Mouse (Mus musculus): Measurements from ENCODE around the gene Srek1. TPM values are rescaled to one million over a fixed set of nuclear protein-coding genes. Genes with fewer than 3 reads are reported as not detected.
A peak's percentile ranks its signal among the peaks of the same experiment; 100 is the strongest.

Srek1 gene
- 91.9 and 116 TPM in 2 replicates for polyA plus RNA-seq (2014; fragmentation: Nextera tagmentation; extraction: Ambion mirVana)

GRCm38 (mm10) chr13:103774119-103774757 lies at the start of gene Srek1:
Gene Srek1 (minus strand): TSS chr13:103774608.
- Histone ChIP-seq H3K4me3 (ENCODE audit: low read depth, low read length) (peak within 1 kb of the TSS; percentile 69), H3K9ac (ENCODE audit: low read length) (peak within 1 kb of the TSS; percentile 89), H3K4me1 (ENCODE audit: control insufficient read depth, insufficient read depth, low read length) (peaks cover 11% of the 10 kb centered on the region), H3K4me2 (peak within 1 kb of the TSS; percentile 63), H3K36me3 (ENCODE audit: control insufficient read depth, insufficient read depth, low read length) (no peaks in the 10 kb centered on the region), H3K9me3 (ENCODE audit: control insufficient read depth, low read length) (no peaks in the 10 kb centered on the region), H3K27ac (ENCODE audit: low read depth, low read length) (peak within 1 kb of the TSS; percentile 95), H3K27me3 (ENCODE audit: control insufficient read depth, insufficient read depth, low read length) (no peaks in the 10 kb centered on the region)
- DNase-seq (ENCODE audit: low spot score, missing footprints) (peak; percentile 100), ATAC-seq (ENCODE audit: low FRiP score) (peak; percentile 96)
- under 1% methylated on average over 81 of the region's 81 CpGs for WGBS

DNA sequence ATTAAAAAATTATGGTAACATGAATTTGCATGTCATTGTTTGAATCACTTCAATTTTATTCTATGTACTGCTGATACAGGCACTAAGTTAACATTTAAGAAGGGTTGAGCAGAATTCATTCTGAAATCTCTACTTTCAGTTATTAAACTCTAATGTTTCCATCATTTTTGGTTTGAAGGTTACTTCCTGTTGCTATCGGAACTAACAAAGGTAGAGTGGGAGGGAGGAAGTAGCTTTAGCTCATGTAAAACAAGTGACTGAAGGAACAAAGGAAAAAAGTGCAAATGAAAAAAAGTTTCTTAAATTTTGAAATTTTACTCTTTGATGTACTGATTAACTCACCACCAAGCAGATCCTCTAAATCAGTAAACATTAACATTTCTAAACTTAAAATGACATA lies 47.9 kb upstream of the Srek1 start:
- Histone ChIP-seq H3K27me3 (ENCODE audit: control insufficient read depth, insufficient read depth, low read length) (no peaks in the 10 kb centered on the region), H3K36me3 (ENCODE audit: control insufficient read depth, insufficient read depth, low read length) (no peaks in the 10 kb centered on the region), H3K9me3 (ENCODE audit: control insufficient read depth, low read length) (no peaks in the 10 kb centered on the region), H3K27ac (ENCODE audit: low read depth, low read length) (no peak overlapping the region), H3K4me1 (ENCODE audit: control insufficient read depth, insufficient read depth, low read length) (no peaks in the 10 kb centered on the region), H3K9ac (ENCODE audit: low read length) (no peak overlapping the region), H3K4me3 (ENCODE audit: low read depth, low read length) (no peak overlapping the region), H3K4me2 (no peak overlapping the region)
- no peak for DNase-seq (ENCODE audit: low spot score, missing footprints)
- 97% methylated on average over 1 of the region's 1 CpGs for WGBS
- ATAC-seq (ENCODE audit: low FRiP score): no peak

GRCm38 (mm10) chr13:103819377-103819776 lies 45.0 kb upstream of the Srek1 start:
- no peaks in the 10 kb centered on the region for H3K27me3 ChIP-seq (ENCODE audit: control insufficient read depth, insufficient read depth, low read length)
- no peaks in the 10 kb centered on the region for H3K36me3 ChIP-seq (ENCODE audit: control insufficient read depth, insufficient read depth, low read length)
- no peak overlapping the region for H3K4me3 ChIP-seq (ENCODE audit: low read depth, low read length)
- no peaks in the 10 kb centered on the region for H3K9me3 ChIP-seq (ENCODE audit: control insufficient read depth, low read length)
- DNase-seq (ENCODE audit: low spot score, missing footprints) (no peak), ATAC-seq (ENCODE audit: low FRiP score) (no peak)
- no peak overlapping the region for H3K27ac ChIP-seq (ENCODE audit: low read depth, low read length)
- H3K9ac ChIP-seq (ENCODE audit: low read length): no peak overlapping the region
- WGBS: 80% methylated on average over 5 of the region's 5 CpGs
- H3K4me1 ChIP-seq (ENCODE audit: control insufficient read depth, insufficient read depth, low read length): no peaks in the 10 kb centered on the region
- H3K4me2 ChIP-seq: no peak overlapping the region

GRCm38 (mm10) chr13:103817935-103818334 lies 43.5 kb upstream of the Srek1 start:
- Histone ChIP-seq H3K9me3 (ENCODE audit: control insufficient read depth, low read length) (no peaks in the 10 kb centered on the region), H3K36me3 (ENCODE audit: control insufficient read depth, insufficient read depth, low read length) (no peaks in the 10 kb centered on the region)
- 94% methylated on average over 3 of the region's 3 CpGs for WGBS

DNA sequence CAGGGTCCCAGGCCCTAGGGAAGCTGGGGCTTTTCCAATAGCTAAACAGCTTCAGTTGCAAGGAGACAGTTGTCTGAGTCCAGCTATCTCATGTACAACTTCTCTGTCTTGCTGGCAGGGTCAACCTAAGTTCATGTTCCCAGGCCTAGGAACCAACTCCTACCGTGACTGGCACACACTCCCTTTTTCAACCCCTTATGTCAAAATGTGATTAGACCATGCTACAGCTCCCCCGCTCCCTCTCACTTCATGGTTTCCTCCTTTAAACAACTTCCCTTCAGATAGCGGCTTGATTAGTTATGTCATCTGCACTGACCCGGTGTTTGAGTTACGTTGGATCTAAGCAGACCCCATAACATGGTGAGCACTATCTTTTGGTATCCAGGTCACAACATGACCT lies 33.1 kb upstream of the Srek1 start:
- Histone ChIP-seq H3K9me3 (ENCODE audit: control insufficient read depth, low read length) (no peaks in the 10 kb centered on the region), H3K4me3 (ENCODE audit: low read depth, low read length) (no peak overlapping the region), H3K36me3 (ENCODE audit: control insufficient read depth, insufficient read depth, low read length) (no peaks in the 10 kb centered on the region), H3K4me2 (no peak overlapping the region), H3K9ac (ENCODE audit: low read length) (no peak overlapping the region), H3K27me3 (ENCODE audit: control insufficient read depth, insufficient read depth, low read length) (no peaks in the 10 kb centered on the region), H3K4me1 (ENCODE audit: control insufficient read depth, insufficient read depth, low read length) (peaks cover 4% of the 10 kb centered on the region; the same call in 1 of the 2 replicates), H3K27ac (ENCODE audit: low read depth, low read length) (no peak overlapping the region)
- DNase-seq (ENCODE audit: low spot score, missing footprints) (peak; percentile 69), ATAC-seq (ENCODE audit: low FRiP score) (no peak)
- 87% methylated on average over 5 of the region's 5 CpGs for WGBS

More at GRCm38 (mm10) chr13:103817935-103818334, 43.5 kb upstream of the Srek1 start:
- Histone ChIP-seq H3K4me2 (no peak overlapping the region), H3K27ac (ENCODE audit: low read depth, low read length) (no peak overlapping the region), H3K4me3 (ENCODE audit: low read depth, low read length) (no peak overlapping the region), H3K27me3 (ENCODE audit: control insufficient read depth, insufficient read depth, low read length) (no peaks in the 10 kb centered on the region), H3K4me1 (ENCODE audit: control insufficient read depth, insufficient read depth, low read length) (no peaks in the 10 kb centered on the region), H3K9ac (ENCODE audit: low read length) (no peak overlapping the region)
- DNase-seq (ENCODE audit: low spot score, missing footprints) (no peak), ATAC-seq (ENCODE audit: low FRiP score) (no peak)

- no peak overlapping the region for H3K4me3 ChIP-seq (ENCODE audit: low read depth, low read length)
- 46% methylated on average over 6 of the region's 6 CpGs for WGBS
- H3K9ac ChIP-seq (ENCODE audit: low read length): no peak overlapping the region
- DNase-seq (ENCODE audit: low spot score, missing footprints): peak; percentile 84
- no peaks in the 10 kb centered on the region for H3K9me3 ChIP-seq (ENCODE audit: control insufficient read depth, low read length)
- H3K36me3 ChIP-seq (ENCODE audit: control insufficient read depth, insufficient read depth, low read length): no peaks in the 10 kb centered on the region
- peaks cover 4% of the 10 kb centered on the region; the same call in 1 of the 2 replicates for H3K4me1 ChIP-seq (ENCODE audit: control insufficient read depth, insufficient read depth, low read length)
- ATAC-seq (ENCODE audit: low FRiP score): 0 out of 2 replicates have a peak, but pooled peaks have one; percentile 24
- H3K27ac ChIP-seq (ENCODE audit: low read depth, low read length): no peak overlapping the region
- no peaks in the 10 kb centered on the region for H3K27me3 ChIP-seq (ENCODE audit: control insufficient read depth, insufficient read depth, low read length)
- H3K4me2 ChIP-seq: no peak overlapping the region
Measured at GRCm38 (mm10) chr13:103806210-103806851, 31.9 kb upstream of the Srek1 start.

GRCm38 (mm10) chr13:103803721-103804120 lies 29.3 kb upstream of the Srek1 start:
- WGBS: 83% methylated on average over 5 of the region's 5 CpGs
- H3K27ac ChIP-seq (ENCODE audit: low read depth, low read length): no peak overlapping the region

DNA sequence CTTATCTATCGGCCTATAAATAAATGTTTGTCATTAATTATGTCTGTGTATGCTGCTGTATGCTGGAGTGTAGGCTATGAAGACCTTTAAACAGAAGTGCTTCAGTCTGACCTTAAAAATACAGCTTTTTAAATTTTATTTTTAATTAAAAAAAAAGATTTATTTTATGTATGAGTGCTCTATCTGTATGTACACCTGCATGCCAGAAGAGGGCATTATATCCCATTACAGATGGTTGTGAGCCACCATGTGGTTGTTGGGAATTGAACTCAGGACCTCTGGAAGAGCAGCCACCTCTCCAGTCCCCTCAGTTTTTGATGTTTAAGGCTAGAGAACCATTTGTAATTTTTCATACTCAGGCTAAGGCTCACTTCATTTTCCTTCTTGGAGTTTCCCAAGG lies 26.6 kb upstream of the Srek1 start:
- H3K4me1 ChIP-seq (ENCODE audit: control insufficient read depth, insufficient read depth, low read length): no peaks in the 10 kb centered on the region
- no peak for ATAC-seq (ENCODE audit: low FRiP score)
- no peaks in the 10 kb centered on the region for H3K36me3 ChIP-seq (ENCODE audit: control insufficient read depth, insufficient read depth, low read length)
- DNase-seq (ENCODE audit: low spot score, missing footprints): no peak
- 95% methylated on average over 1 of the region's 1 CpGs for WGBS
- no peaks in the 10 kb centered on the region for H3K9me3 ChIP-seq (ENCODE audit: control insufficient read depth, low read length)
- no peak overlapping the region for H3K4me2 ChIP-seq
- no peak overlapping the region for H3K4me3 ChIP-seq (ENCODE audit: low read depth, low read length)
- H3K27ac ChIP-seq (ENCODE audit: low read depth, low read length): no peak overlapping the region
- H3K27me3 ChIP-seq (ENCODE audit: control insufficient read depth, insufficient read depth, low read length): no peaks in the 10 kb centered on the region
- no peak overlapping the region for H3K9ac ChIP-seq (ENCODE audit: low read length)

More at GRCm38 (mm10) chr13:103803721-103804120, 29.3 kb upstream of the Srek1 start:
- no peaks in the 10 kb centered on the region for H3K27me3 ChIP-seq (ENCODE audit: control insufficient read depth, insufficient read depth, low read length)
- H3K36me3 ChIP-seq (ENCODE audit: control insufficient read depth, insufficient read depth, low read length): no peaks in the 10 kb centered on the region
- ATAC-seq (ENCODE audit: low FRiP score): no peak
- no peak overlapping the region for H3K4me2 ChIP-seq
- no peaks in the 10 kb centered on the region for H3K9me3 ChIP-seq (ENCODE audit: control insufficient read depth, low read length)
- DNase-seq (ENCODE audit: low spot score, missing footprints): peak; percentile 68
- H3K9ac ChIP-seq (ENCODE audit: low read length): no peak overlapping the region
- H3K4me3 ChIP-seq (ENCODE audit: low read depth, low read length): no peak overlapping the region
- H3K4me1 ChIP-seq (ENCODE audit: control insufficient read depth, insufficient read depth, low read length): peaks cover 4% of the 10 kb centered on the region; the same call in 1 of the 2 replicates
